10 mouse cellular contexts compared by ENCODE assay signal in the genomic region with DNA sequence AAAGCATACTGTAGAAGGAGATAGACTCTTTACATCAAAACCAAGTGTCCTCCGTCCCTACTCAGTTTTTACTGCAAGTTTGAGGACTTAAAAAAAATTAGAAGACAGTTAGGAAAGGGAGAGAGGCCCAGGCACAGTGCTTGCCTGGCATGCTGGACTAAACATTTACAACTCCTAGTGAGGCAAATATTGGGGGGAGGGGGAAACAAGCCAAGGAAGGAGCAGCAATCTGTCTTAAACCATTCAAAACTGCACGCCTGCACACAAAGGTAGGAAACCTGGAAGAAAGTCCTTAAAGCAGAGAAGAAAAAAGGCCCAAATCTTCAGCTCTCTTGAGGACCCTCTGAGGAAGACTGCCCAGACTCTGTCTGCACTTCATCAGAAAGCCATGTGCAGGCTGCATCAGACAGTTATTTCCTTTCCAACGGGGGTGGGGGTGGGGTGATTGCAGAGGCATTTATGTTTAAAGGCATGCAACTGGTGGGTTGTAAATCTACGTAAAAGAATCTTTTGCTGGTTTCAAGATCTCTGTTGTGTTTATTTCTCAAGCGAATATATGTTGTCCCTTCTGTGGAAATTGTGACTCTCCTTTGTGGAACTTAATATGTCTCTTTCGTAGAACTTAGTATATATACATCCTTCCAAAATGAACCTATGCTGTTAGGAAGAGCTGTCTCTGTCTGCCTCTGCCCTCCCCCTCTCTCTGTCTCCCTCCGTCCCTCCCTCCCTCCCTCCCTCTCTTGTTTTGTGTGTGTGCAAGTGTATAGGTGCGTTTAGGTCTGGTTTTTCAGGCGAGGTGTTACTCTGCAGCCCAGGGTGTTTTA. TPM values are rescaled to one million over a fixed set of nuclear protein-coding genes. Genes with fewer than 3 reads are reported as not detected.
A peak's percentile ranks its signal among the peaks of the same experiment; 100 is the strongest.
DNase-seq lines count a peak whose midpoint lies in the region; ATAC-seq and TF ChIP-seq lines count a peak whose summit lies in the region.
"Had no signal": no experiment of that assay in that cellular context is flagged by ENCODE, and none has a peak within 500 bp of the region (broad histone marks: within the 10 kb centered on the region; RNA-seq: fewer than 3 reads in every experiment).

No protein-coding gene starts in this region.

- no peak for DNase-seq in heart, adult 11 months
- DNase-seq in midbrain, embryonic 14.5 days: no peak
- DNase-seq in intestine, embryonic 14.5 days (ENCODE audit: low spot score): peak; percentile 71
- no peak for DNase-seq in stomach, postnatal 0 days (ENCODE audit: low spot score)
- no peak for DNase-seq in retina, postnatal 1 day
- no peak for DNase-seq in adrenal gland, postnatal 14 days
- DNase-seq: right cerebral cortex, postnatal 14 days had no signal

- peak overlapping the region; percentile 73 for H3K27ac ChIP-seq in heart, embryonic 15.5 days
- H3K27ac ChIP-seq in midbrain, embryonic 12.5 days (replicated peaks): no peak overlapping the region
- no peak overlapping the region for H3K27ac ChIP-seq in midbrain, embryonic 14.5 days (replicated peaks; ENCODE audit: low read depth, low read length)
- peak overlapping the region; percentile 92 for H3K27ac ChIP-seq in intestine, embryonic 14.5 days (ENCODE audit: low read depth)
- 0 out of 2 replicates have a peak overlapping the region, but pooled peaks have one; percentile 35 for H3K27ac ChIP-seq in stomach, postnatal 0 days (replicated peaks)
- H3K27ac ChIP-seq: hindbrain, postnatal 0 days had no signal

- no peak overlapping the region for H3K9ac ChIP-seq in heart, embryonic 15.5 days
- H3K9ac ChIP-seq in midbrain, embryonic 12.5 days (replicated peaks): 0 out of 2 replicates have a peak overlapping the region, but pooled peaks have one; percentile 2
- H3K9ac ChIP-seq in midbrain, embryonic 14.5 days (replicated peaks; ENCODE audit: low read length): no peak overlapping the region
- H3K9ac ChIP-seq in intestine, embryonic 14.5 days (ENCODE audit: low read length): no peak overlapping the region
- H3K9ac ChIP-seq in stomach, postnatal 0 days (ENCODE audit: low read length): no peak overlapping the region

- 36% methylated on average over 9 of the region's 9 CpGs for WGBS in heart, embryonic 15.5 days
- WGBS in midbrain, embryonic 12.5 days: 69% methylated on average over 9 of the region's 9 CpGs
- 78% methylated on average over 9 of the region's 9 CpGs for WGBS in midbrain, embryonic 14.5 days
- 11% methylated on average over 9 of the region's 9 CpGs for WGBS in intestine, embryonic 14.5 days
- WGBS in stomach, postnatal 0 days: 35% methylated on average over 9 of the region's 9 CpGs

- no peak overlapping the region for H3K4me3 ChIP-seq in heart, embryonic 15.5 days
- no peak overlapping the region for H3K4me3 ChIP-seq in midbrain, embryonic 12.5 days
- H3K4me3 ChIP-seq in midbrain, embryonic 14.5 days (replicated peaks; ENCODE audit: low read depth, low read length): no peak overlapping the region
- no peak overlapping the region for H3K4me3 ChIP-seq in intestine, embryonic 14.5 days (ENCODE audit: low read depth, low read length)
- H3K4me3 ChIP-seq in stomach, postnatal 0 days (ENCODE audit: low read depth, low read length): no peak overlapping the region

- no peaks in the 10 kb centered on the region for H3K27me3 ChIP-seq in heart, embryonic 15.5 days
- no peaks in the 10 kb centered on the region for H3K27me3 ChIP-seq in midbrain, embryonic 12.5 days
- no peaks in the 10 kb centered on the region for H3K27me3 ChIP-seq in midbrain, embryonic 14.5 days (ENCODE audit: control insufficient read depth, insufficient read depth, low read length)
- no peaks in the 10 kb centered on the region for H3K27me3 ChIP-seq in intestine, embryonic 14.5 days (replicated peaks; ENCODE audit: control insufficient read depth, insufficient read depth, low read length)
- no peaks in the 10 kb centered on the region for H3K27me3 ChIP-seq in stomach, postnatal 0 days (ENCODE audit: control insufficient read depth, insufficient read depth, low read length)

- no peak overlapping the region for H3K4me2 ChIP-seq in heart, embryonic 15.5 days
- H3K4me2 ChIP-seq in midbrain, embryonic 12.5 days (replicated peaks): no peak overlapping the region
- no peak overlapping the region for H3K4me2 ChIP-seq in midbrain, embryonic 14.5 days (ENCODE audit: low read length)
- H3K4me2 ChIP-seq in intestine, embryonic 14.5 days (ENCODE audit: low read length): peak overlapping the region; percentile 26
- no peak overlapping the region; the same call in 1 of the 2 replicates for H3K4me2 ChIP-seq in stomach, postnatal 0 days (replicated peaks; ENCODE audit: low read depth)

- H3K36me3 ChIP-seq in heart, embryonic 15.5 days: no peaks in the 10 kb centered on the region
- no peaks in the 10 kb centered on the region for H3K36me3 ChIP-seq in midbrain, embryonic 12.5 days
- H3K36me3 ChIP-seq in midbrain, embryonic 14.5 days (ENCODE audit: control insufficient read depth, insufficient read depth, low read length): no peaks in the 10 kb centered on the region
- no peaks in the 10 kb centered on the region for H3K36me3 ChIP-seq in intestine, embryonic 14.5 days (ENCODE audit: control insufficient read depth, insufficient read depth, low read length)
- H3K36me3 ChIP-seq in stomach, postnatal 0 days (ENCODE audit: control insufficient read depth, insufficient read depth, low read length): no peaks in the 10 kb centered on the region

- TF ChIP-seq EP300 in stomach, postnatal 0 days (optimal IDR thresholded peaks at IDR 0.05): no peak

- no peak for TF ChIP-seq CTCF in stomach, postnatal 0 days (IDR thresholded peaks at IDR 0.05; ENCODE audit: low read depth)

- no peaks in the 10 kb centered on the region for H3K9me3 ChIP-seq in heart, embryonic 15.5 days (replicated peaks)
- H3K9me3 ChIP-seq in midbrain, embryonic 12.5 days: no peaks in the 10 kb centered on the region
- H3K9me3 ChIP-seq in midbrain, embryonic 14.5 days (ENCODE audit: control insufficient read depth, low read length): peaks cover 5% of the 10 kb centered on the region; the same call in 1 of the 2 replicates
- peaks cover 6% of the 10 kb centered on the region; the same call in 1 of the 2 replicates for H3K9me3 ChIP-seq in intestine, embryonic 14.5 days (ENCODE audit: control insufficient read depth, low read length)
- no peaks in the 10 kb centered on the region for H3K9me3 ChIP-seq in stomach, postnatal 0 days (ENCODE audit: control insufficient read depth, low read length)

- peaks cover 34% of the 10 kb centered on the region for H3K4me1 ChIP-seq in heart, embryonic 15.5 days (replicated peaks)
- 0 out of 2 replicates have a peak, but pooled peaks cover 3% of the 10 kb centered on the region for H3K4me1 ChIP-seq in midbrain, embryonic 12.5 days
- no peaks in the 10 kb centered on the region for H3K4me1 ChIP-seq in midbrain, embryonic 14.5 days (ENCODE audit: control insufficient read depth, insufficient read depth, low read length)
- H3K4me1 ChIP-seq in intestine, embryonic 14.5 days (replicated peaks; ENCODE audit: control insufficient read depth, insufficient read depth, low read length): peaks cover 25% of the 10 kb centered on the region
- H3K4me1 ChIP-seq in stomach, postnatal 0 days (replicated peaks; ENCODE audit: control insufficient read depth, insufficient read depth): 0 out of 2 replicates have a peak, but pooled peaks cover 5% of the 10 kb centered on the region

- no peak; the same call in 1 of the 2 replicates for ATAC-seq in heart, embryonic 15.5 days (replicated peaks; ENCODE audit: insufficient number of reproducible peaks, insufficient read depth, low FRiP score, low read depth)
- ATAC-seq in midbrain, embryonic 12.5 days (ENCODE audit: low FRiP score, low read depth): no peak
- ATAC-seq in midbrain, embryonic 14.5 days (ENCODE audit: low FRiP score, low TSS enrichment): no peak
- ATAC-seq in intestine, embryonic 14.5 days (replicated peaks; ENCODE audit: low FRiP score, low TSS enrichment, low read depth): peak; percentile 89
- ATAC-seq in stomach, postnatal 0 days (ENCODE audit: low FRiP score, low TSS enrichment): 0 out of 2 replicates have a peak, but pooled peaks have one; percentile 38
- ATAC-seq: hindbrain, postnatal 0 days had no signal

RNA-seq across cellular contexts. Expression of gene Zfr, which starts 49.0 kb away (rescaled TPM):
- 79.7 and 99.0 TPM in 2 replicates for polyA plus RNA-seq in heart, embryonic 15.5 days (2015; fragmentation: Nextera tagmentation; extraction: Ambion mirVana)
- polyA plus RNA-seq in midbrain, embryonic 12.5 days (2016; fragmentation: Nextera tagmentation; extraction: Ambion mirVana): 128 and 132 TPM in 2 replicates
- 183 and 222 TPM in 2 replicates for polyA plus RNA-seq in midbrain, embryonic 14.5 days (2014; fragmentation: Nextera tagmentation; extraction: Ambion mirVana)
- polyA plus RNA-seq in intestine, embryonic 14.5 days (2014; fragmentation: Nextera tagmentation; extraction: Ambion mirVana): 144 and 157 TPM in 2 replicates
- polyA plus RNA-seq in stomach, postnatal 0 days (2015; fragmentation: Nextera tagmentation; extraction: Ambion mirVana): 40.5 and 52.9 TPM in 2 replicates
- total RNA-seq in adrenal gland, postnatal 14 days (2021): 155 and 170 TPM in 2 replicates

Comparison
In these comparisons a context has a peak if more than half of its experiments do, and no peak if none do; other contexts are left out.
1. ATAC-seq: peak in intestine, embryonic 14.5 days (single experiment) and stomach, postnatal 0 days (single experiment); none in heart, embryonic 15.5 days (single experiment), midbrain, embryonic 12.5 days (single experiment) and midbrain, embryonic 14.5 days (single experiment).
2. H3K27ac ChIP-seq: peak in heart, embryonic 15.5 days (single experiment), intestine, embryonic 14.5 days (single experiment) and stomach, postnatal 0 days (single experiment); none in midbrain, embryonic 12.5 days (single experiment) and midbrain, embryonic 14.5 days (single experiment).